Mouse (Mus musculus): ENCODE measurements around the gene Ldb2.

DNA sequence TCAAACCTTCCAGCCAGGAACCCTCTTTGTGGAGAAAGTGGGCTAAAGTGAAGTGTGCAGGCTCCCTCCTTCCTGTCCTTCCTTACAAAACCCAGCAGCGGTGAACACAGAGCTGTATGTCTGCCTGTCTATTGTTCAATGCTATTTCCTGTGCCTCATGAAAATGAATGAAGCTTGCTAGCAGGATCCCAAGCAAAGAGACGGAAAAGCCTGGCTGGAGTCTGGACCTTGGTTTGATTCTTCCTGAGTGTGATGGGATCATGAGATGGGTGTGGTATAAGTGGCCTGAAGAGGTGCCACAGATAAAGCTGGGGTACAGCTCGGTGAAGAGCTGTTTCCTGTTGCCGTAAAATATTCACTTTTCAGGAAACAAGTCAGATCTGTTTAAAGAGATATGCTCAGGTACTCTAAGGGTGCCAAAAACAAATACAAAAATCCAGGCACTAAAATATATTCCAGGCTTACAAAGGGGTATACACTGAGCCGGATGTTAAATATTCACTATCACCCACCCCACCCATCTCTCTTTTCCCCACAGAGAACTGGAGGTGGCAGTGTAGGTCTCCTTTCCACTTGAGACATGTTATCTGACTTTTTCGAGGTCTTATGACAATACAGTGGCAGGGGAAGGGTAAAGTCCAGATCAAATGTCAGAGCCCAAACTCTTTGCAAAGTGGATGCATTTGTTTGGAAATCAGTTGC lies 92.3 kb downstream of the Ldb2 start:
- TF ChIP-seq CTCF (IDR thresholded peaks at IDR 0.05) (peak; percentile 65), EP300 (IDR thresholded peaks at IDR 0.05) (peak; percentile 97)

Data from lung, postnatal 0 days (tissue).